Mouse (Mus musculus) bone marrow macrophage, adult 2 months (primary cell): ENCODE data around the gene Ubash3a.

Experiments
- CTCF ChIP-seq: IDR thresholded peaks from 2 replicates; pipeline ENCODE4 v1.5.1; 2012; ENCODE audit warnings: low read depth, mild to moderate bottlenecking, low read length, moderate library complexity
- POLR2A ChIP-seq: IDR thresholded peaks from 2 replicates; pipeline ENCODE4 v1.6.1; 2012; ENCODE audit warnings: mild to moderate bottlenecking, low read depth, low read length, borderline replicate concordance

GRCm38 (mm10) chr17:31247144-31247543 is 39.5 kb downstream of the Ubash3a start:
- TF ChIP-seq CTCF (no peak), POLR2A (no peak)
